Mouse (Mus musculus): Measurements from ENCODE around the gene Tbx4. TPM values are rescaled to one million over a fixed set of nuclear protein-coding genes. Genes with fewer than 3 reads are reported as not detected.

Tbx4 gene
- total and polyA plus RNA-seq, 3 experiments: 0.12 to 0.64 TPM; not detected in 1

DNA sequence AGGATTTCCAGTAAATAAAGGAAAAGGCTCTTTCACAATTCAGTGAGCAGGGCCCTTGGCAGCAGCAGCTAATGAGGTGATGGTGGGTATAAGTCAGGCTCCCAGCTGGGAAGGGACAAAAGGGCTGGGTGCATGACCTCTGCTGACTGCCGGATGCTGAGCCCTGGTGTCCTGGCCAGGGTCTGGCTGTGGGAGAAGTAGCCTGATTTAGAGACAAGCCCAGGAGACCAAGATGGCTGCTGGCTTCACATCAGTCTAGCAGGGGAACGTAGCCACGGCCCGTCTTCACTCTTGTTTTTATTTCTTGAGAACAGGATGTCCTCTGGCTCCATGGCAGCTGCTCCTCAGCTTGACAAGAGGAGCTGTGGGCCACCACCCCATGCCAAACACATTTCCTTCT is 39.7 kb upstream of the Tbx4 start:
- Histone ChIP-seq H3K9ac (ENCODE audit: control insufficient read depth, low read depth, low read length, poor library complexity, severe bottlenecking) (no peak overlapping the region), H3K9me3 (replicated peaks; ENCODE audit: insufficient read depth, low read length) (no peaks in the 10 kb centered on the region), H3K27me3 (ENCODE audit: control insufficient read depth in 1 of 2, insufficient read depth in 2 of 2, low read length in 2 of 2) (no peaks in the 10 kb centered on the region), H3K36me3 (ENCODE audit: control insufficient read depth in 1 of 2, insufficient read depth in 2 of 2, low read length in 2 of 2) (no peaks in the 10 kb centered on the region), H3K4me1 (ENCODE audit: control insufficient read depth in 1 of 2, insufficient read depth in 2 of 2, low read length in 2 of 2) (peaks cover 4 to 9% of the 10 kb centered on the region in 2 experiments; a peak in 3 of 4 replicates), H3K27ac (ENCODE audit: control insufficient read depth, low read depth, low read length) (no peak overlapping the region), H3K4me3 (ENCODE audit: control insufficient read depth in 1 of 2, insufficient read depth in 1 of 2, low read depth in 2 of 2, low read length in 2 of 2) (no peak overlapping the region), H3K79me2 (ENCODE audit: control insufficient read depth, insufficient read depth, low read length, poor library complexity) (no peaks in the 10 kb centered on the region; the same call in 1 of the 2 replicates)
- no peak for DNase-seq (ENCODE audit: low read depth, low spot score)
- TF ChIP-seq CHD1 (IDR thresholded peaks at IDR 0.05; ENCODE audit: low read depth, low read length) (no peak), UBTF (IDR thresholded peaks at IDR 0.05; ENCODE audit: borderline replicate concordance, insufficient read depth, low read depth, low read length) (no peak), MAX (IDR thresholded peaks at IDR 0.05; ENCODE audit: low read length) (no peak), TBP (IDR thresholded peaks at IDR 0.05; ENCODE audit: low read depth, low read length) (no peak), MEF2A (IDR thresholded peaks at IDR 0.05; ENCODE audit: extremely low read depth, insufficient replicate concordance, low read depth, low read length, poor library complexity, severe bottlenecking) (no peak), NELFE (IDR thresholded peaks at IDR 0.05; ENCODE audit: low read depth, low read length) (no peak), EP300 (IDR thresholded peaks at IDR 0.05; ENCODE audit: low read depth in 1 of 2, low read length in 2 of 2) (no peak), ZMIZ1 (IDR thresholded peaks at IDR 0.05; ENCODE audit: low read depth, low read length) (no peak), ZNF384 (IDR thresholded peaks at IDR 0.05; ENCODE audit: low read depth, low read length) (no peak), JUND (IDR thresholded peaks at IDR 0.05; ENCODE audit: low read depth, low read length) (no peak)

DNA sequence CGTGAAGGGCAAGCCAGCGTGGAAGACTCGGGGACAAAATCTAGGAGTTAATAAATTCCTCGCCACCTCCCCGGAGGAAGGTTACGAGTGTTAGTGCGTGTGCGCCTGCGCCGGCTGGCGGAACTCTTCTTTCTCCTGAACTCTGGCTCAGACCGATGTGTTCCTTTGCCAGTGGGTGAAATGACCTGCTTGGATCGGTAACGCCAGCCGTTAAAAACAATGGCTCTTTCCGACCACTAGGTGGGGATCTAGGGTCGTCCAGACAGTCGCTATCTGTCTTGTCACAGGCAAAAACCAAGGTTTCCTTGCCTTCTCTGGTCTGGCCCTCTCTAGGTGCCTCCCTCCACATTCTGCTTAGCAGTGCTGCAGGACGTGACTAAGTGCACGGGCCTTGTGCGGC is 37.2 kb upstream of the Tbx4 start:
- Histone ChIP-seq H3K27me3 (ENCODE audit: control insufficient read depth in 1 of 2, insufficient read depth in 2 of 2, low read length in 2 of 2) (no peaks in the 10 kb centered on the region), H3K27ac (ENCODE audit: control insufficient read depth, low read depth, low read length) (0 out of 2 replicates have a peak overlapping the region, but pooled peaks have one; percentile 5), H3K79me2 (ENCODE audit: control insufficient read depth, insufficient read depth, low read length, poor library complexity) (no peaks in the 10 kb centered on the region; the same call in 1 of the 2 replicates), H3K9me3 (replicated peaks; ENCODE audit: insufficient read depth, low read length) (no peaks in the 10 kb centered on the region), H3K4me3 (ENCODE audit: control insufficient read depth in 1 of 2, insufficient read depth in 1 of 2, low read depth in 2 of 2, low read length in 2 of 2) (peak overlapping the region; percentile 46 to 47; a peak in 3 of 4 replicates), H3K9ac (ENCODE audit: control insufficient read depth, low read depth, low read length, poor library complexity, severe bottlenecking) (peak overlapping the region; percentile 66), H3K36me3 (ENCODE audit: control insufficient read depth in 1 of 2, insufficient read depth in 2 of 2, low read length in 2 of 2) (no peaks in the 10 kb centered on the region), H3K4me1 (ENCODE audit: control insufficient read depth in 1 of 2, insufficient read depth in 2 of 2, low read length in 2 of 2) (peaks cover 4 to 9% of the 10 kb centered on the region in 2 experiments; a peak in 3 of 4 replicates)
- peak; percentile 98 for DNase-seq (ENCODE audit: low read depth, low spot score)
- TF ChIP-seq E2F4 (IDR thresholded peaks at IDR 0.05; ENCODE audit: borderline replicate concordance, low read depth, low read length): no peak
- TF ChIP-seq BHLHE40 (IDR thresholded peaks at IDR 0.05; ENCODE audit: borderline replicate concordance, low read depth, low read length): no peak
- no peak for TF ChIP-seq ZKSCAN1 (IDR thresholded peaks at IDR 0.05; ENCODE audit: low read depth, low read length)
- no peak for TF ChIP-seq USF2 (IDR thresholded peaks at IDR 0.05; ENCODE audit: borderline replicate concordance in 1 of 2, insufficient read depth in 1 of 2, low read depth in 1 of 2, low read length in 2 of 2)
- TF ChIP-seq KAT2A (conservative IDR thresholded peaks at IDR 0.05; ENCODE audit: low read depth, low read length): no peak
- TF ChIP-seq TCF12 (IDR thresholded peaks at IDR 0.05; ENCODE audit: low read depth, low read length): no peak; the same call in 1 of the 2 replicates
- TF ChIP-seq ZNF384 (IDR thresholded peaks at IDR 0.05; ENCODE audit: low read depth, low read length): 0 out of 2 replicates have a peak, but pooled peaks have one; percentile 6
- peak; percentile 65; the same call in 1 of the 2 replicates for TF ChIP-seq MAZ (IDR thresholded peaks at IDR 0.05; ENCODE audit: low read depth, low read length)
- TF ChIP-seq SIN3A (IDR thresholded peaks at IDR 0.05; ENCODE audit: low read length): peak; percentile 85
- no peak for TF ChIP-seq MXI1 (IDR thresholded peaks at IDR 0.05; ENCODE audit: low read depth, low read length)
- no peak for TF ChIP-seq MEF2A (IDR thresholded peaks at IDR 0.05; ENCODE audit: extremely low read depth, insufficient replicate concordance, low read depth, low read length, poor library complexity, severe bottlenecking)
- 0 out of 2 replicates have a peak, but pooled peaks have one; percentile 29 for TF ChIP-seq HCFC1 (IDR thresholded peaks at IDR 0.05; ENCODE audit: low read depth, low read length)
- peak; percentile 97 for TF ChIP-seq SMC3 (IDR thresholded peaks at IDR 0.05; ENCODE audit: low read depth, low read length)
- no peak for TF ChIP-seq CHD1 (IDR thresholded peaks at IDR 0.05; ENCODE audit: low read depth, low read length)
- TF ChIP-seq CTCF (IDR thresholded peaks at IDR 0.05 in 2 of 3, conservative IDR thresholded peaks at IDR 0.05 in 1 of 3; ENCODE audit: control insufficient read depth in 1 of 3, insufficient read depth in 1 of 3, low read depth in 2 of 3, low read length in 3 of 3, poor library complexity in 1 of 3, severe bottlenecking in 1 of 3): peak; percentile 79 to 97 (median 83)
- no peak for TF ChIP-seq ZMIZ1 (IDR thresholded peaks at IDR 0.05; ENCODE audit: low read depth, low read length)
- no peak for TF ChIP-seq JUND (IDR thresholded peaks at IDR 0.05; ENCODE audit: low read depth, low read length)
- TF ChIP-seq RCOR1 (IDR thresholded peaks at IDR 0.05; ENCODE audit: low read depth, low read length): no peak
- peak; percentile 97 for TF ChIP-seq RAD21 (IDR thresholded peaks at IDR 0.05; ENCODE audit: low read depth, low read length)
- TF ChIP-seq MYC (IDR thresholded peaks at IDR 0.05; ENCODE audit: low read depth, low read length): 0 out of 2 replicates have a peak, but pooled peaks have one; percentile 61
- no peak for TF ChIP-seq POLR2AphosphoS5 (IDR thresholded peaks at IDR 0.05; ENCODE audit: borderline replicate concordance, low read depth, low read length)
- no peak for TF ChIP-seq ETS1 (IDR thresholded peaks at IDR 0.05; ENCODE audit: low read depth, low read length)
- peak; percentile 51; the same call in 1 of the 2 replicates for TF ChIP-seq MAX (IDR thresholded peaks at IDR 0.05; ENCODE audit: low read length)
- no peak for TF ChIP-seq USF1 (IDR thresholded peaks at IDR 0.05; ENCODE audit: low read depth, low read length)
- no peak for TF ChIP-seq POLR2AphosphoS2 (IDR thresholded peaks at IDR 0.05; ENCODE audit: low read length)

All from MEL (cell line).